Mouse (Mus musculus) right cerebral cortex, postnatal 25 days (tissue): Measurements from ENCODE around the gene Il17c.
A peak's percentile ranks its signal among the peaks of the same experiment; 100 is the strongest.

Source experiments
- DNase-seq: peaks from one replicate; pipeline ENCODE4 v3.0.0; 2022

Il17c gene

GRCm38 (mm10) chr8:122460524-122461472 is 39.0 kb downstream of the Il17c start, which contains the start of gene Snai3:
Gene Snai3 (minus strand): TSS chr8:122460733.
- no peak for DNase-seq

GRCm38 (mm10) chr8:122461473-122462148 is 39.8 kb downstream of the Il17c start:
- peak; percentile 79 for DNase-seq

GRCm38 (mm10) chr8:122462510-122462909 is 40.7 kb downstream of the Il17c start:
- DNase-seq = no peak

- no peak for DNase-seq
Measured at GRCm38 (mm10) chr8:122463651-122464640, 42.1 kb downstream of the Il17c start.

GRCm38 (mm10) chr8:122464985-122465384 is 43.2 kb downstream of the Il17c start:
- no peak for DNase-seq

GRCm38 (mm10) chr8:122467816-122468215 is 46.0 kb downstream of the Il17c start:
- no peak for DNase-seq

- DNase-seq = no peak
Measured at GRCm38 (mm10) chr8:122469407-122469806, 47.6 kb downstream of the Il17c start.

GRCm38 (mm10) chr8:122469965-122470364 is 48.1 kb downstream of the Il17c start:
- DNase-seq = no peak

- DNase-seq = no peak
Measured at GRCm38 (mm10) chr8:122470691-122471090, 48.9 kb downstream of the Il17c start.
